Mouse (Mus musculus) CH12.LX (cell line): ENCODE data around the gene Cd37. TPM values are rescaled to one million over a fixed set of nuclear protein-coding genes. Genes with fewer than 3 reads are reported as not detected.
"Not testable (repeated sequence)": the region's sequence is repeated elsewhere in the genome, so short reads cannot be mapped to it uniquely, and the experiment has no call there.

ENCODE experiments used
- DNase-seq: peaks from one replicate; pipeline ENCODE4 v3.0.0-alpha.2; 2013; ENCODE audit errors: extremely low read depth
- H3K27ac ChIP-seq: 2 replicates; pipeline ENCODE4 v1.5.1; 2012; ENCODE audit warnings: low read depth, mild to moderate bottlenecking, control low read depth, moderate library complexity; ENCODE audit not compliant: insufficient read depth
- H3K27me3 ChIP-seq: replicated peaks from 2 replicates; pipeline ENCODE3; 2012; ENCODE audit warnings: inconsistent platforms
- H3K36me3 ChIP-seq, 2 experiments: replicated peaks in 1 of 2; 2 replicates each; pipeline versions ENCODE3 to v1.6.1; 2012; ENCODE audit warnings: inconsistent platforms in 1 of 2, low read length in 1 of 2, mild to moderate bottlenecking in 1 of 2, mixed read lengths in 1 of 2, moderate library complexity in 1 of 2; ENCODE audit not compliant: control insufficient read depth in 1 of 2, insufficient read depth in 1 of 2
- H3K4me1 ChIP-seq, 2 experiments: 2 replicates each; pipeline ENCODE4 v1.6.1; 2012; ENCODE audit warnings: inconsistent platforms in 1 of 2, moderate library complexity in 1 of 2; ENCODE audit not compliant: insufficient read depth in 2 of 2, control insufficient read depth in 1 of 2
- H3K4me2 ChIP-seq: 2 replicates; pipeline ENCODE4 v1.6.1; 2012; ENCODE audit warnings: low read depth, mild to moderate bottlenecking, control low read depth; ENCODE audit not compliant: poor library complexity, insufficient read depth, severe bottlenecking
- H3K4me3 ChIP-seq, 3 experiments: fragments of 150-350 bp in 1 of 3; sonication (generic) in 1 of 3; replicated peaks in 1 of 3; 2 replicates each; pipeline versions ENCODE3 to v1.5.1; 2011 to 2012; ENCODE audit warnings: low read depth in 2 of 3, low read length in 2 of 3, mild to moderate bottlenecking in 2 of 3, moderate library complexity in 2 of 3, control low read depth in 1 of 3, improper control_type of control experiment in 1 of 3, inconsistent platforms in 1 of 3, mixed read lengths in 1 of 3; ENCODE audit not compliant: poor library complexity in 1 of 3
- H3K79me2 ChIP-seq: replicated peaks from 2 replicates; pipeline ENCODE4 v1.6.1; 2012; ENCODE audit warnings: mild to moderate bottlenecking, moderate library complexity; ENCODE audit not compliant: control insufficient read depth, poor library complexity, insufficient read depth, severe bottlenecking; ENCODE audit errors: extremely low read depth
- H3K9ac ChIP-seq: 2 replicates; pipeline ENCODE4 v1.6.1; 2012; ENCODE audit warnings: low read depth, mild to moderate bottlenecking, control low read depth, moderate library complexity; ENCODE audit not compliant: insufficient read depth
- H3K9me3 ChIP-seq: replicated peaks from 2 replicates; pipeline ENCODE3; 2012; ENCODE audit warnings: low read length, inconsistent platforms, mixed read lengths
- CHD1 ChIP-seq: IDR thresholded peaks from 2 replicates; pipeline ENCODE4 v1.6.1; 2012; ENCODE audit warnings: low read depth, low read length, improper control_type of control experiment, inconsistent platforms
- ELF1 ChIP-seq: IDR thresholded peaks from 2 replicates; pipeline ENCODE4 v1.6.1; 2014; ENCODE audit warnings: low read depth, mild to moderate bottlenecking, inconsistent platforms, low read length, improper control_type of control experiment
- GABPA ChIP-seq: IDR thresholded peaks from 2 replicates; pipeline ENCODE4 v1.6.1; 2012; ENCODE audit warnings: low read depth, low read length, improper control_type of control experiment, inconsistent platforms; ENCODE audit not compliant: insufficient replicate concordance
- IRF4 ChIP-seq: IDR thresholded peaks from 2 replicates; pipeline ENCODE4 v1.6.1; 2014; ENCODE audit warnings: low read depth, mild to moderate bottlenecking, inconsistent platforms, low read length, improper control_type of control experiment
- JUND ChIP-seq: conservative IDR thresholded peaks from 2 replicates; pipeline ENCODE4 v1.6.1; 2011; ENCODE audit warnings: low read depth, low read length, improper control_type of control experiment
- KAT2A ChIP-seq: IDR thresholded peaks from 2 replicates; pipeline ENCODE4 v1.6.1; 2012; ENCODE audit warnings: low read length, improper control_type of control experiment, inconsistent platforms; ENCODE audit not compliant: insufficient replicate concordance
- MAX ChIP-seq: IDR thresholded peaks from 2 replicates; pipeline ENCODE4 v1.6.1; 2011; ENCODE audit warnings: low read length, improper control_type of control experiment
- MEF2A ChIP-seq: IDR thresholded peaks from 2 replicates; pipeline ENCODE4 v1.6.1; 2014; ENCODE audit warnings: low read depth, mild to moderate bottlenecking, inconsistent platforms, low read length, improper control_type of control experiment, borderline replicate concordance
- POLR2AphosphoS2 ChIP-seq: IDR thresholded peaks from 2 replicates; pipeline ENCODE4 v1.6.1; 2011; ENCODE audit warnings: low read depth, low read length, improper control_type of control experiment
- RAD21 ChIP-seq: IDR thresholded peaks from 2 replicates; pipeline ENCODE4 v1.6.1; 2011; ENCODE audit warnings: low read depth, mild to moderate bottlenecking, low read length, improper control_type of control experiment, moderate library complexity
- SIN3A ChIP-seq: IDR thresholded peaks from 2 replicates; pipeline ENCODE4 v1.6.1; 2012; ENCODE audit warnings: low read length, improper control_type of control experiment, inconsistent platforms
- SMC3 ChIP-seq: IDR thresholded peaks from 2 replicates; pipeline ENCODE4 v1.6.1; 2011; ENCODE audit warnings: low read depth, low read length, improper control_type of control experiment
- TBP ChIP-seq: conservative IDR thresholded peaks from 2 replicates; pipeline ENCODE4 v1.6.1; 2011; ENCODE audit warnings: low read depth, low read length, improper control_type of control experiment
- TCF12 ChIP-seq: IDR thresholded peaks from 2 replicates; pipeline ENCODE4 v1.6.1; 2014; ENCODE audit warnings: low read depth, mild to moderate bottlenecking, inconsistent platforms, low read length, improper control_type of control experiment
- USF2 ChIP-seq: conservative IDR thresholded peaks from 2 replicates; pipeline ENCODE4 v1.6.1; 2011; ENCODE audit warnings: low read depth, low read length, improper control_type of control experiment
- ZC3H11A ChIP-seq: IDR thresholded peaks from 2 replicates; pipeline ENCODE4 v1.6.1; 2012; ENCODE audit warnings: low read depth, mild to moderate bottlenecking, inconsistent platforms, low read length, improper control_type of control experiment
- dilution Hi-C: fragments of 300-500 bp; cut with MboI; formaldehyde crosslinking; loops from 2 replicates; pipeline ENCODE4 v1.14.3; 2020; ENCODE audit warnings: low sequenced_read_pairs; ENCODE audit not compliant: extremely low pct_unique_long_range_greater_than_20kb, extremely low pct_ligation_motif_present
- in situ Hi-C: fragments of 300-500 bp; cut with MboI; formaldehyde crosslinking; loops from 3 replicates; pipeline ENCODE4 v1.14.3; 2019; ENCODE audit warnings: low sequenced_read_pairs, low pct_ligation_motif_present, low pct_unique_long_range_greater_than_20kb, mixed read lengths
- polyA plus RNA-seq: library from polyadenylated mRNA; unstranded; fragments of >175 nt; gene quantifications from 2 replicates; pipeline ENCODE4 v1.2.1, GENCODE M21; 2012; ENCODE audit warnings: low read depth; ENCODE audit not compliant: insufficient read length
- total RNA-seq, 2 experiments: library from RNA; depleted of rRNA; stranded (reverse); fragments of 300-350 nt in 1 of 2; fragments of >200 nt in 1 of 2; gene quantifications; 2 replicates each; pipeline ENCODE4 v1.2.3; 2012 to 2014

The Cd37 gene
- total and polyA plus RNA-seq, 3 experiments = 73.8 to 437 (median 91.1) TPM

DNA sequence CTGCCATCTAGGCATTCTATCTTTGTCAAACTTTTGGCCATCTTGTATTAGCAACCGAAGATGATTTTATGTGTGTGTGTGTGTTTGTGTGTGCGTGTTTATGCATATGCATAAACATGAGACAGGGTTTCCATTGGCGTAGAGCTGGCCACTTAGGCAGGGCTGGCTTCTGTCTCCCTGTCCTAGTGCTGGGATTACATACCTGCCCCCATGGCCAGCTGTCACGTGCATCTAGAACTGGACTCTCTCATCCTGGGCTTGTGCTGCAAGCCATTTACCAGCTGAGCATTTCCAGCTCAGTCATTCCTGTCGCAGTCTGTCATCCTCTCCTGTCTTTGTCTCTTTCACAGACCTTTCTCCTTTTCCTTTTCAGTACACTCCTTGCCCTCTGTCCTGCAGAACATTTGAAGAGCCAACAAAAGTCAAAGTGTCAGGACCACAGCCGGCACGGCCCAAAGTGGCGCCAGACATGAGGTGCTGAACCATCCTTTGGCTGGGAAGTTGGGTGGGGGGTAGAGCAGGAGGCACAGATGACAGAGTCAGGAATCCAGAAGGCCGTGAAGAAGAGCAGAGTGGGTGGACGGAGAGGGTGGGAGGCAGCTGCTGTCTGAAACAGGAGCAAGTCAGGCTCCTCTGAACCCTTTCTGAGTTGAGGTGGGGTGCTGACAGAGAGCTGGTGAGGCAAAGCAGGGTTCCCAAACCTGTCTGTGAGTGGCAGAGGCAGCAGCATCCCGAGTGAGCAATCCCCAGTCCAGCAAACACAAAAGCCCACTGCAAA is 18.3 kb upstream of the Cd37 start:
- Histone ChIP-seq H3K4me1 (peaks cover 0 to 5% of the 10 kb centered on the region in 2 experiments; a peak in 1 of 4 replicates), H3K36me3 (no peaks in the 10 kb centered on the region), H3K9ac (no peak overlapping the region), H3K27me3 (peaks cover 4% of the 10 kb centered on the region), H3K79me2 (no peaks in the 10 kb centered on the region), H3K4me3 (no peak overlapping the region), H3K4me2 (no peak overlapping the region), H3K27ac (no peak overlapping the region), H3K9me3 (no peaks in the 10 kb centered on the region)
- in situ Hi-C loops = no loop called here
- TF ChIP-seq SMC3 = no peak
- dilution Hi-C loops = no loop called here
- DNase-seq = no peak

DNA sequence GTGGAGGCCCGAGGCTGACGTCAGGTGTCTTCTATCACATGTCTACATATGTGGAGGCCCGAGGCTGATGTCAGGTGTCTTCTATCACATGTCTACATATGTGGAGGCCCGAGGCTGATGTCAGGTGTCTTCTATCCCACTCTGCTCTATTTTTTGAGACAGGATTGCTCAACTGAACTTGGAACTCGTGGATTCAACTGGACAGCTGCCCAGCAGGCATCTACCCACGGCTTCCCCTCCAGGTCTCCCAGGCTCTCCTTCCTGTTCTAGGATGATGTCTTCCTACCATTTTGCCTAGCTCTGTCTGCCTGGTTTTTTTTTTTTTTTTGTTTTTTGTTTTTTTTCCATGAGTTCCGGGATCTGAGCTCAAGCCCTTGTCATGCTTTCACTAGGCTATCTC is 16.9 kb upstream of the Cd37 start:
- H3K4me2 ChIP-seq, H3K36me3 ChIP-seq, H3K4me1 ChIP-seq, H3K9me3 ChIP-seq, H3K4me3 ChIP-seq, H3K79me2 ChIP-seq, H3K27me3 ChIP-seq, DNase-seq, H3K9ac ChIP-seq, H3K27ac ChIP-seq, dilution Hi-C loops, in situ Hi-C loops: not testable (repeated sequence)

DNA sequence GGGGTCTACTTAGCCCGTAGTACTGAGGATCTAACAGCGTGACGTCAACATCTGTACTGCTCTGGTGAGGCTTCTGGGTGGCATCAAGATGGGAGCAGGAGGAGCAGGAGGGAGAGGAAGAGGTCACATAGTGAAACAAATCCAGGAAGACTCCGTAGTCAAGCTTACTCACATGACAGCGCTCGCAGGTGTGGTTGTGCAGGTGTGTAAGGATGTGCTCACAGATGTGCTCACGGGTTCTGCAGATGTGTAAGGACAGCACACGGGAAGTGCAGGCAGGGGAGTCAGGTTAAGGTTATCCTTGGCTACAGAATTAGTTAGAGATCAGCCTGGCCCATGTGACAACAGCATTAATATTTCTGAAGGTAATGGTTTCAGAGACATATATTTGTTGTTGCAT is 14.9 kb upstream of the Cd37 start:
- no peak overlapping the region for H3K9ac ChIP-seq
- no peak overlapping the region for H3K4me3 ChIP-seq
- H3K4me2 ChIP-seq = no peak overlapping the region
- dilution Hi-C loops = no loop called here
- H3K27ac ChIP-seq = no peak overlapping the region
- no peaks in the 10 kb centered on the region for H3K27me3 ChIP-seq
- H3K9me3 ChIP-seq = no peaks in the 10 kb centered on the region
- no peak for TF ChIP-seq TCF12
- no peak for TF ChIP-seq IRF4
- TF ChIP-seq CHD1 = no peak
- no peak for TF ChIP-seq GABPA
- no peak for TF ChIP-seq ZC3H11A
- no peak for TF ChIP-seq ELF1
- TF ChIP-seq USF2 = no peak
- no peak for TF ChIP-seq SIN3A
- no peak for TF ChIP-seq RAD21
- TF ChIP-seq MAX = no peak
- TF ChIP-seq KAT2A = no peak
- no peak for TF ChIP-seq JUND
- TF ChIP-seq POLR2AphosphoS2 = no peak
- no peak for TF ChIP-seq MEF2A
- TF ChIP-seq TBP = no peak
- TF ChIP-seq, all 38 proteins: peak for 0
- no peak for DNase-seq
- H3K79me2 ChIP-seq = no peaks in the 10 kb centered on the region
- H3K4me1 ChIP-seq = peaks cover 0 to 5% of the 10 kb centered on the region in 2 experiments; a peak in 1 of 4 replicates
- in situ Hi-C loops = no loop called here
- no peaks in the 10 kb centered on the region for H3K36me3 ChIP-seq
